Mouse (Mus musculus): ENCODE measurements around the gene Poldip3.

Poldip3 gene

DNA sequence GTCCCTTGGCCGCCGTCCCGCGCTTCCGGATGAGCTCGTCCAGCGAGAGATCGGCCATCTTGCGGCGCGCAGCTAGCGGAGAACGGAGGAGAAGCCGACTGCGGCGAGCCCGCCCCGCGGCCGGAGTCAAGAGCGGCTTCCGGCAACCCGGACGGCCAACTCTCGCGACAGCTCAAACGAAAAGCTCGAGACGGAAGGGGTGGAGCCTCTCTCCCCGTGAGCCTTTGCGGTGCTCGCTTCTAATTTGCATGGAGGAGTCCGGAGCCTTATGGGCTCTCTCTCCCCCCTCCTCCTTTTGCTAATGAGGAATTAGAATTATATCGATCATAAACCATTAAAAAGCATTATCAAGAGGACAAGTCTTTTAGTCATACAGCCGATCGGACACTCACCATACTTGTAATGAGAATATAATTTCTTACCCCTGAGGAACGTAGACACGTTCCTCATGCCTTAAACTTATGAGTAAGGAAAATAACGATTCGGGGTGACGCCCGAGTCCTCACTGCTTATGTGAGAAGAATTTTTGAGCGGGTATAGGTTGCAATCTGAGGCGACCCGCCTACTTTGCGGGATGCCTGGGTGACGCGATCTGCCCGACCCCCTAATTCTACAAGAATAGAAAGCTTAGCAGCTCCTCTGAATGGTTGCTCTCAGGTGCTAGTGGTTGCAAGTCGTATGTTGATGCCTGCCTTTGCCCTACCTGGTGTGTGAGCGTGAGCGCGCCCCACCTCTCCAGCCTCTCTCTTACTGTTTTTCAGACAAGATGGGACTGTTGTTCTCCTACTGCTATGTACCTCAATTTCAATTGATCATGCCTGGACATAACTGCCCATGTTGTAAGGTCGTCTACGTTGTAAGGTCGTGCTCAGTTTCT lies at the start of gene Poldip3:
Poldip3 (minus strand) TSS at position 189 of the 877 bp plus-strand sequence.
- peak; percentile 97 for DNase-seq (ENCODE audit: low spot score)

DNA sequence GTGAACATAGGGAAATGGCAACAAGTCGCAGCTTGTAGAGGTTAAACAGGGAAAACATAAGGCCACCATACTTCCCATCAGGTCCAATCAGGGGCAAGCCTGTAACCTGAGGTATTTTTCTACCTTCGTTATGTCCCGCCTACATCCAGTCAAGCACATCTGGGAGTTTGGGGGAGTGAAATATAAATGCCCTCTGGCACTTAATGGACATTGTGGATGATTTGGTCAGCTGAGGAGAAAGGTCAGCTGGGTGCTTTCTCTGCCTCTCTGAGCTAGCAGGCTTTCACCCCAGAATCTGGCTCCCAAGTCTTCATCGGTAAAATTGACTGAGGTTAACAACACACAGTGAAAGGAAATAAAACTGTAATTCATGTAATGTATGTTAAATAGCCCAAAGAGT lies 44.2 kb upstream of the Poldip3 start:
- DNase-seq (ENCODE audit: low spot score) = no peak

DNA sequence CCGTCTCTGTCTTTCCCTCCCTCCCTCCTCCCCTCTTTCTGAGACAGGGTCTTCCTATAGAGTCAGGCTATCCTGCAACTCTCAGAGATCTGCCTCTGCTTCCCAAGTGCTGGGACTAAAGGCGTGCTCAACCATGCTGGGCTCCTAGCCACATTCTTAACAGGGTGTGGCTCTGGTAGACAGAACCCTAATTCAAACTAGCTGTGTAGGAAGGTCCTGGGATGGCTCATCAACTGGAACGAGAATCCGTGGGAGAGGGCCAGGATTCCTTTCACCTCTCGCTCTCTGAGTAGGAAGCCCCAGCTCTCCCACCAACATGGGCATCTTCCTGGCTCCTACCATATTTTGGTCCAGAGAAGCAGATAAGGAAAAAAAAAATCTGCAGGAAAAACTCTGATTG lies 33.2 kb upstream of the Poldip3 start:
- no peak for DNase-seq (ENCODE audit: low spot score)

DNA sequence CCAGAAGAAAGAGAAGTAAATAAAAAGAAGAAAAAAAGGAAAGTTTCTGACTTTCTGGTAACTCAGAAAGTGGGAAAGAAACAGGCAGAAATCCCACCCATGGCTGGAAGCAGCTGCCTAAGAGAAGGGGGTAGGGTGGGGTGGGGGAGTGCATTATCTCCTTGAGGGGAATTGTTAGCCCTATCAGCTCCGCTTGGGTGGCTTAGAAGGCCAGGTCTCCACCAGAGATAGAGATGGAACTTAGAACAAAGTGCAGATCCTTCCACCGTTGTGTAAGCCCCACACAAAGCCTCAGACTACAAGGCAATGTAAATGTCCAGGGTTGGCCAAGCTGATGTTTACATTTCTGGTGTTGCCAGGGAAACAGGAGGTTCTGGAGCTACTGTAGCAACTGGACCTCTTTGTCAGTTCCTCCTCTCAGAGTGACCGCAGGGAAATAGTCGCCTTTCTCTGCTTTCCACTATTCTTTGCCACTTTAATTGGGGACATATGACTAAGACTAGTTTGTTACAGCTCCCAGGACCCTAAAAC lies 32.7 kb upstream of the Poldip3 start:
- DNase-seq (ENCODE audit: low spot score) = no peak

DNA sequence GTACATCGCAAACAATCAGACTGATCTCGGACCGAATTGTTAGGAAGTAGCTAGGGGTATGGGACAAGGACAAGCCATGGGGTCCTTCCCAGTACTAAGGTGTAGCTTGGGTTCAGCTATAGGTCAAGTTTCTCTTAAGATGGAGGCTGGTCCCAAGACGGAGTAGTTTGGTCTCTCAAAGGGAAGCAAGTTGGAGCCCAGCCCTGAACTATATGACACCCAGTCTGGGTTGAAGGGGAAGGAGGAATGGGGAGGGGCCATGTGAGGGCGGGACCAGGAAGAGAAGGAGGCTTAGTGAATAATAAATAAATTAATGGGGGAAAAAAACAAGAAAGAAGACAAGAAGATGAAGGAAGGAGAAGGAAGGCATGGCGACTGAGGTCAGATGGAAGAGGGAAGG lies 30.8 kb upstream of the Poldip3 start:
- no peak for DNase-seq (ENCODE audit: low spot score)

DNA sequence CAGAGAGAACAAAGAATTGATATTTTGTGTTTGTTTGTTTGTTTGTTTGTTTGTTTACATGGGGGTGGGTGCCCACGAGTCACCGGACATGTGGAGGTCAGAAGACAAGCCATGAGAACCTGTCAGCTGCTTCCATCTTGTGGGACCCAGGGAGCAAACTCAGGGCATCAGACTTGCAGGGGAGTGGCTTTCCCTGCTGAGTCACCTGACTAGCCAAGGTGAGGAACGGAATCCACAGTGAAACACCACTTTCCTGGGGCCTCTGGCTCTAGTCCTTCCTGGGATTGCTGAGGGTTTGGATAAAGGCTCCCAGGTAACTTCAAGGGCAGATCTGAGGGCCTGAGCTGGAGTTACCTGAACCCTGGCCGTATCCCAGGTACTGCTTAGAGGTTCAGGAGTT lies 27.5 kb upstream of the Poldip3 start:
- no peak for DNase-seq (ENCODE audit: low spot score)

DNA sequence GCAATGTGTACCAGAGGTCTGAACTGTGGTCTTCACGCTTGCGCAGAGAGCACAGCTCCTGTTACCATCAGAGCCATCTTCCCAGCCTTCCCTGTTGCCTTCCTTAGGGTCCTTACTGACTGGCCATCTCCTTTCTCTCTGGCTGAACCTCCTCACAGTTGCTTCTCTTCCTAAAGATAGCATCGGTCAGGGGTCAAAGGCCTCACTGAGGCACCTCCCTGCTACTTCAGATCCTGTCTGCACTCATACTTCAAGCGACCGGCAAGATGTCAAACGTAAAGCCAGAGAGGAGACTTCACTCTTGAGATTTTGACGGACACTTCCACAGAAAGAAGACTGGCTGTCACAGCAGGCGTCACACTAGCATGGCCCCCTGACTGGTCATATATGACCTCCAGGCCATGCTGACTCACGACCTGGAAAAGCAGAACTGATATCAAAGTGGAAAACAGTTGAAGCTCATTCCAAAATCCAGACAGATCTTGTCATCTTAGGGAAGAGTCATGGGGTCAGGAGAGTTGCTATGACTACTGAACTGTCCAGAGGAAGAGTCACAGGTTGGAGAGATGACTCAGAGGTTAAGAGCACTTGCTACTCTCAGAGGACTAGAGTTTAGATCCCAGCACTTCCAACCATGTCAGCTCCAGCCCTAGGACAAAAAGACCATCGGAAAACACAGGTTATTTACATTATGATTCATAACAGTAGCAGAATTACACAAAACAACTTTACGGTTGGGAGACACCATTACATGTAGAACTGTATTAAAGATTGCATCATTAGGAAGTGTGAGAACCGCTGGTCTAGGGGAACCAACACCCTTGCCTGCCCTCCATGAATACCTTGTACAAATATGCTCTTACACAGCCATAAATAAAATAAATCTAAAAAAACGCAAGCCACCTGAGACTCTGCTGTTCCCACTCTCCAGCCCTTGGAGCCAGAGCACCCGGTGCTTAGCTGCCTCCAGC lies 25.0 kb upstream of the Poldip3 start:
- no peak for DNase-seq (ENCODE audit: low spot score)

DNA sequence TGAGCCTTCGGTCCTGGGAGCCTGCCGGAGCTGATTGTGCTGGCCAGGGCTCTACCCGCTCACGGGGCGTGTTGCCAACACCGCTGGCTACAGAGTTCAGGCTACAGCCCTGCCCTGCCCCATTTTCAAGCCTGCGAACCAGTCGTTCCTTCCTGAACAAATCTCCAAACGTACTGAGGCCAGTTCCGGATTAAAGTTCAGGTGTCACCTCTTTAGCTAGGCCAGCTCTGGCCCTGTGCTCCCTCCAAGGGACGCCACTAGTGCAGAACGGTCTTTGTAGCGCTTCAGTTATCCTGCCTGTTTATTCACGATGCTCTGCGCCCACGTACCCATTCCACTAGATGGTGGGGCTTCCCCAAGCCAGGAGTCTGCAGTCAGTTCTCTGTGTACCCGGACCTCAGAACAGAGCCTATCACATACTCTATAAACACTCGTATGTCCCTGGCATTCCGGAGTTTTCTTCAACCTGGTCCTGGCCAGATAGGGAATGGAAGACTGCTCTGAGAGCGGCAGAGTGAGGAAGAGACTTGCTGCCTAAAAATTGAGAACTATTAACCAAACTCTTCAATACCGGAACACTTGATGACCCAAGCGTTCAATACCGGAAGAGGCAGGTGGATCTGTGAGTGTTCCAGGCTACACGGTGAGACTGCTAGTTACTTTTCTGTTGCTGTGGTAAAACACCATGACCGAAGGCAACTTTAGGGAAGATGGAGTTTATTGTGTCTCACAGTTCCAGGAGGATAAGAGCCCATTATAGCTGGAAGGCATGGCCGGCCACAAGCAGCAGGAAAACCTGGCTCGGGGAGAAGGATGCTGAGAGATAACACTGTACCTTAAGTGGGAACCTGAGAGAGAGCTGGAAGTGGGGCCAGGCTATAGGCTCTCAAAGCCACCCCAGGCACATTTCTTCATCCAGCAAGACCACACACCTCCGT lies 23.6 kb upstream of the Poldip3 start, which contains the start of gene Cyb5r3:
Cyb5r3 (minus strand) TSS at position 101 of the 938 bp plus-strand sequence.
- DNase-seq (ENCODE audit: low spot score) = no peak

DNA sequence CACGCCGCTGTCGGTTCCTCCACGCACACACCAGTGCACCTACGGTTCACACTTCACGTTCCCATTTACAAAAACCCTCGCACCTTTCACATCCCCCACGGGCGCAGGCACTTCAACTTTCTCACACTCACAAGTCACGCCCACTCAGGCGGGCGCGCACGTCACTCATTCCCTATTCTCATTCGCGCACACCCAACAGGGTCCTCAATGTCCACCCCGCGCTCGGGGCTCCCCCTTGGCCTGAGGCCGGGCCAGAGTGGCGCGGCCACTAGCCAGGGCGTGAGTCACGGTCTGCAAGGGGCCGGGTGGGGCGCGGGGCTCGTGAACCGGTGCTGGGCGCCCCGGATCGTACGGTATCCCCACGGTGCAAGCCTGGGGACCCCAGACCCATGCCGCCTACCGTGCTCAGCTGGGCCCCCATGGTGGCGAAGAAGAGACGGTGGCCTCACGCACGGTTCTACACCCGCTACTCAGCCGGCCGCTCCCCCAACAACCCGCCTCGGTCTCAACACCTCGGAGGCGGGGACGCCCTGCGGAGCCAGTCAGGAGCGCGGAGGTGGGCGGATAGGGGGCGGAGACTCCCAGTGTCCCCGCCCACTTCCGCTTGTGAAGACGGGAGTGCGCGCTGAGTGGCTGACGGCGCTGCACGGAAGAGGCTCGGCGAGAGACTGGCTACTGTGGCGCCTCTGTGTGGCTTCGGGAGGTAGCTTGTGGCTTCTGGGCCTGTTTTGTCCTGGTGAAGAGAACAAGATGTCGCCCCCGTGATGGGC lies 22.7 kb upstream of the Poldip3 start:
- DNase-seq (ENCODE audit: low spot score) = peak; percentile 99

DNA sequence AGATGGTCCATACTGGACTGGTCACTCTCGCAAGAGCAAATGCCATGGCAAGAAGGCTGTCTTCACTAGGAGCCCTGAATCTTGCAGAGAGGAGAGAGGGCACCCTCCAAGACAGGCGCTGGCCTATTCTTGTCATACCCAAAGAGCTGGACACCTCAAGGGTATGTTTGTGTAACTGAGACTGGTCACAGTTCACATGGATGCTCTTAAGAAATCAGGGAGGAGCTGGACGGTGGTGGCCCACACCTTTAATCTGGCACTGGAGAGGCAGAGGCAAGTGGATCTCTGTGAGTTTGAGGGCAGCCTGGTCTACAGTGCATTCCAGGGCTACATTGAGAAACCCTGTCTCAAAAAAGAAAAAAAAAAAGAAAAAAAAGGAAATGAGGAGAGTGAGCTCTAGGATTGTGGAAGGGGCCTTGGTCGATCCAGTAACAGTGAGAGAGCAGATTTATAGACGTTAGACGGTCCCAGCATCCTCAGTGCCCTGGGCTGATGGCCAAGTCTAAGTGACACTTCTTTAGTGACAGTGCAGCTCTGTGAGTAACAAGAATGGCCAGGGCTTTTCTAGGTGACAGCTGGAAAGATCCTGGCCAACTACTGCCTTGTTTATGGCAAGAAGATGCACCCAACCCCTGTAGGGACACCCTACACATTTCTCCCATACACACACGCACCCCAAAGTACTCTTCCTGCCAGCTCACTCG lies 21.9 kb upstream of the Poldip3 start:
- no peak for DNase-seq (ENCODE audit: low spot score)

DNA sequence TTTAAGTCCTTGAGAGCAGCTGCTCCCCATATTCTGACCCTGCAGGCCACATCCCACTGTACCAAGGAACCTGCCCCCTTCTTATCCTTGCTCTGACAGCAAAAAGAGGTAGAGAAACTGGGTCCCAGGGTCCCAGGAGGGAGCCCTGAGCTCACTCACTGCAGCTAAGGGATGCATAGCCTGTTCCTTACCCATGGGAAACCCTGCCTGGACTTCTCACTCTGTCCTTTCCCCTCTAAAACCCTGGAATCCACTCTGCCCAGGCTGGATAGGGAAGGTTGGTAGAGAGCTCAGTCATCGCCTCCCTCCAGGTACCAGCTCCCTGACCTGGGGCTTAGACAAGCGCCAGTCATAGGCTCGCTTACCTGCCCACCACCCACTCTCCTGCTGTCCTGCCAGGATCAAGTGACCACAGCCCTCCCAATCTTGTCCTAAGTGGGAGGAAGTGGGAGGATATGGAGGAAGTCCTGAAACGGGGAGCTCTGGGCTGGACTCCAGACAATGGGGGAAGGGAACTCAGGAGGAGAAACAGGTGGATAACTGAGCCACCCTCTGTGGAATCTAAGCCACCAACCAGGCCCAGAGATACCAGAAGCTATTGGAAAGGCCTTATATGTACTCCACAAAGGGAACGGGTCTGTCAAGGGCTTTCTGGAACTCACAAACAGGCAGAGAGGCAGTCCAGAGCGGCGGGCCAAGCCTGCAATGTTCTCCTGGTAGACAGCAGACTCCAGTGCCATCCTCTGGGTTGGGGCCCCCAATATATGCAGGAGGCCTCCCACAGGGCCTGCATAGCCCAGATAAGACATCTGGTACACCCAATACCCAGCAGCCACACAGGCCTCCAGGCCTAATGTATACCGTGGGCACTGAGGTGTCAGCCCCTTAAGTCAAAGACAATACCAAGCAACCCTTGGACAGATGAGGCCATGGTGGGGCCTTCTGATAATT lies 20.9 kb upstream of the Poldip3 start:
- no peak for DNase-seq (ENCODE audit: low spot score)

DNA sequence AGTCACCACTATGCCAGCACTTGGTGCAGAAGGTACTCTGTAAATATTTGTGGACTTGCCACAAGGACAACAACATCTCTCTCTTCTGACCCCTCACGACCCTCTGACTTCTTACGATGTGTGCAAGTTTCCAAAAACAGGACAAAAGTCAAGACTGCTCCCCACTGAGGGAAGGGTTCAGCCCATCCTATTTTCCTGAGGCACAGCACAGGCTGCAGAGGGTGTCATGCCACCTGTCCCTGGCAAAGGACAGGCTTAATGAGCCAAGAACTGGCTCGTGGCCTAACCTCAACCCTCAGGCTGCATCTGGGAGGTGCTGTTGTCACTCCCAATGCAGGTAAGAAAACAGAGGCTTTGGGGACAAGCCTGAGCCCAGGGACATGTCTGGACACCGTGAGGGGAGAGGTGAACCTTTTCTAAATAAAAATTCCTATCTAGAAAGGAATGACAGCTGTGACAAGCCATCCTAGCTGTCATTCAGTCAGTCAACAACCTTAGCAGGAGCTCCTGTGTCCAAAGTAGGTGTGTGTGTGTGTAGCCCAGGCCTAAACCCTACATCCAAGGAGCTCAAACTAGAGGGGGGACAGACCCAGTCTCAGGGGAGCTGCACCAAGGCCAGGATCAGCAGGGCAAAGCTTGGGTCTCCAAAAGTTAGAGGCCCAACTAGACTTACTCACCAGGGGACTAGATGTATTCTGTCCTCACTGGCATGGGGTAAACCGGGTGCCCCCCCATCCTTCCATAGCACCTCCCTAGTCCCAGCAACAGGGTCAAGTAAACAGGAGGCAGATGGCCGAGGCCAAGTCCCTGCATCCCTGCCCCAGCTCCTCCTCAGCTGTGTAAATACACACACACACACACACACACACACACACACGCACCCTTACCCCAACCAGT lies 19.9 kb upstream of the Poldip3 start:
- DNase-seq (ENCODE audit: low spot score) = no peak

DNA sequence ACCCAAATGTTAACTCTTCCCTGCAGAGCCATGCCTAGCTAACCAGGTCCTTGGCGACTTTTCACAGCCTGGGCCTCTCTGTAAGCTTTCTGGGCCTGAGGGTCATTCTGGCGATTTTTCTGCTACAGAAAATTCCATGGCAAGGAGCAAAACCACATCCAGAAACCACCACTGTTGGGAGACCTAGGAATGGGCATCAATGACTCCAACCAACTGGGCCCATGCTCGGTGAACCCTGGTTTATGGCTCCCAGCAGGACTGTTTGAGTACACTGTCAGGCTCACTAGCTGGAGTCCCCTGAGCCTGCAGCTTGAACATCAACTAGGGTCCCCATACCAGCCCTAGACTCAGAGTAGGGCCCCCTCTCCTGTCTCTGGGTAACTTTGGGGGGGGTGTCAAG lies 19.1 kb upstream of the Poldip3 start:
- DNase-seq (ENCODE audit: low spot score) = no peak

DNA sequence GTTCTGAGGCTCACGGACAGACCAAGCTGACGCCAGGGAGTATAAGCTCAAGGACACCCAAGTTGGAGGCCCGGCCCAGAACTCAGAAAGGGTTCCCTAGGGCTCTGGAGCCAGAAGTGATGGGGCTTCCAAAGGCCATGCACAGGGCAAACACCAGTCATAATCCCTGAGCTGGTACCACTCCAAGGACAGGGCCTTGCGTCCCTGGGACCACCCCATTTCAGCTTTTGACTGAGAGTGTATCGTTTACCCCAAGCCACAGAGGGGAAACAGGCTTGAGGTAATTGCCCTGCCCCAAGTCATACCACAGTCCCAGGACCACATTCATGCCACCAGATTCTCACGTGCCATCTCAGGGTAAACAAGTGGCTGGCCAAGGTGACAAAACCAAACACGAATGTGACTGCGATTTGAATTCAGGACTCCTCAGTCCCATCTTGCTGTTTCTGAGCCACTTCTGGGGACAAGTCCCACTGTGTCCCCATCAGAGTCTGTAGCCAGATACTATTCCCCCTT lies 18.4 kb upstream of the Poldip3 start:
- no peak for DNase-seq (ENCODE audit: low spot score)

DNA sequence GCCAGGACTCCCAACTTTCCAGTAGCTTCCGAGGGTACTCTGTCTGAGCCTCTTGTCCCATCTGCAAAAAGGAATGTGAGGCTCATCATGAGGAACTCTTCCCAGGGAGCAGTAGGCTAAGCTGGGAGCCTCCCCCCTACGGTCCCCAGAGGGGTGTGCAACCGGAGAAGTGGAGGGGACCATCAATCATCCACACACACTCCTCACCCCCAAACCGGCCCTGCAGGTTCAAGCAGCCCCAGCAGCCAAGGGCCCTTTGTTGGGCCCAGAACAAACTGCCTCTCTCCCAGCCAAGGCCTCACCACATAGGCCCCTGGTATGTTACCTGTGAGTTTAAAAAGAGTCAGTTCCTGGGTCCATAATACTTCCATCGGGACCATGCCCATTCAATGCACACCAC lies 17.9 kb upstream of the Poldip3 start:
- no peak for DNase-seq (ENCODE audit: low spot score)

DNA sequence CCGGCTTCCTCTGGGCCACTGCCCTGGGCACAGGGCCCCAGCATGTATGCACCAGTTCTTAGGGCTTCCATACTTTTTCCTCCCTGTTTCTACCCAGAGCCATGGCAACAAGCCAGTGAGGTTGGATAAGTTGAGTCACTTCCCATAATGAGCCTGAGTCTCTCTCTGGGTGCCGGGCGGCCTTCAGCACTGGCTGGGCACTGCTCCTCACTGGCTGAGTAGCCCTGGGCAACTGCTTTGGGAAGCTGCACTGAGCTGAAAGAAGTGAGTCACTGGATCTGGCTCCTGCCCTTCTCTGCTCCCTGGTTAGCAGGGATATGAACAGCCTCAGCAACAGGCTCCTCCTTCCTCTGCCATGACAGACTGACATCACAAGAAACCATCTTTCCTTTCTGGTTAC lies 17.5 kb upstream of the Poldip3 start:
- no peak for DNase-seq (ENCODE audit: low spot score)

DNA sequence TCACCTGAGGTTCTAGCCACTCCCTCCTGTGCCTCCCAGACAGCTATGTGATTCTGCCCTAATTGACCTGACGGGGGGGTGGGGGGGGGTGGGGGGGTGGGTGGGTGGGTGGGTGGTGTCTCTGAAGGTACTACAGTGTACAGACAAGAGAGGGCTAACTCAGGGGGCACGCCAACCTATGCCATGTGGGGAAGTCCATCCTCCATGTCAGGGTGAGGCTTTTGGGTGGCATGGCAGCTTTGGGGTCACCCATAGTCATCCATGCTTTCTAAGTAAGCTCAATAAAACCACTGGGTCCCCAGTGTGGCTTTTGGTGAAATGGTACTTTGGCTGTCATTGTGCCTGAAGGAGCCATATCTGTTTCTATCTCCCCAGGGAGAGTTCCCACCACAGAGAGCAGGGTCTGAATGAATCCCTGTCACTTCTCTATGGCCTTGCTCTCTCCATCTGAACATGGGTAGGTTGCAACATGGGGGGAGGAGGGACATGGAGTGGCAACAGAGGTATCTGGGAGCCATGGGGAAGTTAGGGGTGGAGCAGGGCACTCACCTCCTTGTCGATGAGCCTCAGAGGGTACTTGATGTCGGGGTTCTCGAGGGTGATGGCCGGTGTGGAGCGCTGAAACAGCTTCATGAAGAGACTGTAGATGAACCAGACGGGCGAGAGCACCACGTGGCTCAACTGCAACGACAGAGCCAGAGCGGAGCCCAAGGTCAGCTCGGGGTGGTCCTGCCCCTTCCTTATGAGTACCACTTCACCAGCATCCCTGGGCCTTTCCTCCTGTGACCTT lies 16.5 kb upstream of the Poldip3 start:
- DNase-seq (ENCODE audit: low spot score) = no peak
